Comparison of ENCODE assay signal across 8 mouse cellular contexts in the genomic region with DNA sequence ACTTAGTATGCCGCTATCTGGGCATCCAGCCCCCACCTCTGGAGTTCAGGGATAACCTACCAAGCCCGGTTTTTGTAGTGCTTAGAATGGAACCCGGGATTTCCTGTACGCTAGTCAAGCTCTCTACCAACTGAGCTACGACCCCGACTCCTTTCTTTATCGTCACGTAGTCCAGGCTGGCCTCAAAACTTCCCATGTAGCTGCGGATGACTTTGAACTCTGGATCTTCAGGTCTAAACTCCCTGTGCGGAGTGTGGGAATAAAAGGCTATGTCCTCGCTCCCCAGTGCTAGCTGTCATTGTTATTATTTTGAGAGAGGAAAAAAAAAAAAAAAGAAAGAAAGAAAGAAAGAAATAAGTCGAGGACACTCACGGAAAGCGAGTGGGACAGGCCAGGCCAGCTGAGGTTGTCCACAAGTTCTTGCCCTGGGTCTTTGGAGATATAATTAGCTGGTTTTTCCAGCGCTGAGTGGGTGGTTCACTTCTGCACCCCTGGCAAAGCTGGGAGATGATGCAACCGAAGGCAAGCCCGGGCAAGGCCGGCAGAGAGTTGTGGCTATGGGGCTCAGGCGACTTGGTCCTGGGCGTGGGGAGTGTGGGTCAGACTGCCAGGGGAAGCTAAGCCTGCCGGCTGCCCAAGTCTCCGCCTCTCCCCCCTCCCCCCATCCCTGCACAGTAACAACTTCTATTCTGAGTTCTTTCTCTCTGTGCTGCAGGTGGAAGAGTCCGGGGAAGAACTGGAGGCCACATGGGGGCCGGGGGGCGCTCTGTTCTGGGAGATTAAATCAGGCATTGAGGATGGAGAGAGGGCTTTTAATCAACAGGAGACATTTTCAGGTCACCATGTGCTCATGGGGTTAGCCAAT. TPM values are rescaled to one million over a fixed set of nuclear protein-coding genes. Genes with fewer than 3 reads are reported as not detected.
DNase-seq lines count a peak whose midpoint lies in the region; ATAC-seq lines count a peak whose summit lies in the region.

No protein-coding gene starts in this region.

- H3K4me1 ChIP-seq in lung, embryonic 15.5 days, result peaks cover 27% of the 10 kb centered on the region

- DNase-seq in thymus, postnatal 4 days, result peak; percentile 25
- DNase-seq in thymus, postnatal 14 days, result no peak
- peak; percentile 18 for DNase-seq in kidney, adult 11 months
- peak; percentile 53 for DNase-seq in retina, embryonic 14.5 days (ENCODE audit: low spot score)
- no peak for DNase-seq in cerebellum, adult 11-12 months

- H3K4me2 ChIP-seq in lung, embryonic 15.5 days, result peak overlapping the region; percentile 57

- H3K36me3 ChIP-seq in lung, embryonic 15.5 days, result no peaks in the 10 kb centered on the region

- no peak overlapping the region for H3K27ac ChIP-seq in lung, embryonic 15.5 days

- ATAC-seq in common myeloid progenitor, adult 5-6 weeks (replicated peaks; ENCODE audit: low read depth, poor library complexity, severe bottlenecking), result peak; percentile 75
- peak; percentile 79 for ATAC-seq in granulocyte monocyte progenitor cell, adult 5-6 weeks (replicated peaks; ENCODE audit: poor library complexity, severe bottlenecking)
- ATAC-seq in lung, embryonic 15.5 days (ENCODE audit: borderline replicate concordance, extremely low read depth, low FRiP score, low TSS enrichment), result peak; percentile 55; the same call in 1 of the 2 replicates

- 8% methylated on average over 25 of the region's 25 CpGs for WGBS in lung, embryonic 15.5 days

- H3K9me3 ChIP-seq in lung, embryonic 15.5 days, result no peaks in the 10 kb centered on the region

- H3K27me3 ChIP-seq in lung, embryonic 15.5 days, result peaks cover 25% of the 10 kb centered on the region

- no peak overlapping the region; the same call in 1 of the 2 replicates for H3K9ac ChIP-seq in lung, embryonic 15.5 days

- H3K4me3 ChIP-seq in lung, embryonic 15.5 days, result peak overlapping the region; percentile 34

RNA-seq across cellular contexts. Expression of gene Cdkn1a, which starts 12.0 kb away (rescaled TPM):
- 3.7 and 7.9 TPM in 2 replicates for total RNA-seq in common myeloid progenitor, adult 5-6 weeks (2017)
- total RNA-seq in granulocyte monocyte progenitor cell, adult 5-6 weeks (2014; fragmentation: Nextera tagmentation), result 8.2 and 9.8 TPM in 2 replicates
- total RNA-seq in granulocyte monocyte progenitor cell, adult 5-6 weeks (2017), result 1.3 and 3.2 TPM in 2 replicates
- 28.3 and 30.1 TPM in 2 replicates for polyA plus RNA-seq in lung, embryonic 15.5 days (2015; fragmentation: Nextera tagmentation; extraction: Ambion mirVana)

RNA-seq across cellular contexts. Expression of gene Rab44, which starts 35.2 kb away (rescaled TPM):
- total RNA-seq in common myeloid progenitor, adult 5-6 weeks (2017), result 147 and 213 TPM in 2 replicates
- total RNA-seq in granulocyte monocyte progenitor cell, adult 5-6 weeks (2014; fragmentation: Nextera tagmentation), result 318 and 350 TPM in 2 replicates
- 315 and 369 TPM in 2 replicates for total RNA-seq in granulocyte monocyte progenitor cell, adult 5-6 weeks (2017)
- 0.52 and 1.4 TPM in 2 replicates for polyA plus RNA-seq in lung, embryonic 15.5 days (2015; fragmentation: Nextera tagmentation; extraction: Ambion mirVana)

RNA-seq across cellular contexts. Expression of gene Srsf3, which starts 46.3 kb away (rescaled TPM):
- 954 and 1,077 TPM in 2 replicates for total RNA-seq in common myeloid progenitor, adult 5-6 weeks (2017)
- total RNA-seq in granulocyte monocyte progenitor cell, adult 5-6 weeks (2014; fragmentation: Nextera tagmentation), result 474 and 486 TPM in 2 replicates
- 734 and 859 TPM in 2 replicates for total RNA-seq in granulocyte monocyte progenitor cell, adult 5-6 weeks (2017)
- 633 and 642 TPM in 2 replicates for polyA plus RNA-seq in lung, embryonic 15.5 days (2015; fragmentation: Nextera tagmentation; extraction: Ambion mirVana)

Comparison
In these comparisons a context has a peak if more than half of its experiments do, and no peak if none do; other contexts are left out.
1. DNase-seq: peak in thymus, postnatal 4 days (single experiment), kidney, adult 11 months (single experiment) and retina, embryonic 14.5 days (single experiment); none in thymus, postnatal 14 days (single experiment) and cerebellum, adult 11-12 months (single experiment).
2. Peak in every context shown above with its lines, with median percentiles within 50 percentile points of each other: ATAC-seq.